Mouse (Mus musculus) erythroblast, embryonic 14.5 days (primary cell): Measurements from ENCODE around the gene Asap3. TPM values are rescaled to one million over a fixed set of nuclear protein-coding genes. Genes with fewer than 3 reads are reported as not detected.

ENCODE experiments used
- H3K27me3 ChIP-seq: 2 replicates; pipeline ENCODE4 v1.6.1; 2012; ENCODE audit warnings: inconsistent platforms; ENCODE audit not compliant: control insufficient read depth
- H3K36me3 ChIP-seq: 2 replicates; pipeline ENCODE4 v1.6.1; 2012; ENCODE audit warnings: mild to moderate bottlenecking, inconsistent platforms; ENCODE audit not compliant: control insufficient read depth
- H3K4me1 ChIP-seq: 2 replicates; pipeline ENCODE4 v1.6.1; 2012; ENCODE audit warnings: inconsistent platforms; ENCODE audit not compliant: control insufficient read depth
- H3K4me3 ChIP-seq: replicated peaks from 2 replicates; pipeline ENCODE3; 2012; ENCODE audit warnings: moderate library complexity, mild to moderate bottlenecking, inconsistent platforms
- H3K9me3 ChIP-seq: 2 replicates; pipeline ENCODE4 v1.6.1; 2012; ENCODE audit warnings: low read length, inconsistent platforms, mixed read lengths; ENCODE audit not compliant: control insufficient read depth
- GATA1 ChIP-seq: IDR thresholded peaks from 2 replicates; pipeline ENCODE4 v1.6.1; 2012; ENCODE audit warnings: low read length, inconsistent platforms, mixed read lengths
- TAL1 ChIP-seq: IDR thresholded peaks from 3 replicates; pipeline ENCODE4 v1.6.1; 2012; ENCODE audit warnings: low read length, inconsistent platforms, mixed read lengths
- polyA plus RNA-seq: library from polyadenylated mRNA; stranded (reverse); fragments of >175 nt; gene quantifications from 2 replicates; pipeline ENCODE4 v1.2.3, GENCODE M21; 2012

The Asap3 gene
- polyA plus RNA-seq, 1 experiment, result 0.01 TPM

- H3K4me3 ChIP-seq, result no peak overlapping the region
- TF ChIP-seq TAL1, result no peak
- peaks cover 4% of the 10 kb centered on the region for H3K4me1 ChIP-seq
- no peaks in the 10 kb centered on the region for H3K9me3 ChIP-seq
- H3K27me3 ChIP-seq, result peaks cover 14% of the 10 kb centered on the region
- H3K36me3 ChIP-seq, result no peaks in the 10 kb centered on the region; the same call in 1 of the 2 replicates
These were observed 53.8 kb downstream of the Asap3 start for GRCm38 (mm10) chr4:136259916-136260315.

GRCm38 (mm10) chr4:136260491-136261180 is 54.5 kb downstream of the Asap3 start:
- TF ChIP-seq TAL1 (no peak), GATA1 (no peak)
- Histone ChIP-seq H3K4me1 (peaks cover 4% of the 10 kb centered on the region), H3K27me3 (peaks cover 16% of the 10 kb centered on the region), H3K9me3 (no peaks in the 10 kb centered on the region), H3K36me3 (no peaks in the 10 kb centered on the region; the same call in 1 of the 2 replicates), H3K4me3 (no peak overlapping the region)

GRCm38 (mm10) chr4:136261912-136262311 is 55.7 kb downstream of the Asap3 start:
- Histone ChIP-seq H3K4me1 (no peaks in the 10 kb centered on the region), H3K4me3 (no peak overlapping the region), H3K27me3 (peaks cover 17% of the 10 kb centered on the region), H3K36me3 (no peaks in the 10 kb centered on the region; the same call in 1 of the 2 replicates), H3K9me3 (no peaks in the 10 kb centered on the region)
- TF ChIP-seq GATA1, result no peak
- TF ChIP-seq TAL1, result no peak

DNA sequence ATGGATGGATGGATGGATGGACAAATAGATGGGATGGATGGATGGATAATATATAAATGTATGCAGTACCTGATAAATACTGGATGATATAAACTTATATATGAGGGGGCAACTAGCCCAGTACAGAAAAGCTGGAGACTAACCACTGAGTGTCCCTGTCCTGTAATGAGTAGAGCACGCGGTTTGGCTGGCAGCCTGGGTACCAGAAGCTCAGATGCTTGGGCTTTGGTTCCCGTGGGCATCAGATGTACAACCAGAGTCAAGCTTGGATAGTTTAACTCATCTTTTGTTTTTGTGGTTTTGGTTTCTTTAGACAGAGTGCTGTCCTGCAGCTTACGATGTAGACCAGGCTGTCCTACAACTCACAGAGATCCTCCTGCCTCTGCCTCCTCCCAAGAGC is 57.4 kb downstream of the Asap3 start:
- TF ChIP-seq GATA1 (no peak), TAL1 (no peak)
- Histone ChIP-seq H3K4me3 (no peak overlapping the region), H3K27me3 (peaks cover 11% of the 10 kb centered on the region), H3K36me3 (no peaks in the 10 kb centered on the region; the same call in 1 of the 2 replicates), H3K4me1 (no peaks in the 10 kb centered on the region), H3K9me3 (no peaks in the 10 kb centered on the region)

DNA sequence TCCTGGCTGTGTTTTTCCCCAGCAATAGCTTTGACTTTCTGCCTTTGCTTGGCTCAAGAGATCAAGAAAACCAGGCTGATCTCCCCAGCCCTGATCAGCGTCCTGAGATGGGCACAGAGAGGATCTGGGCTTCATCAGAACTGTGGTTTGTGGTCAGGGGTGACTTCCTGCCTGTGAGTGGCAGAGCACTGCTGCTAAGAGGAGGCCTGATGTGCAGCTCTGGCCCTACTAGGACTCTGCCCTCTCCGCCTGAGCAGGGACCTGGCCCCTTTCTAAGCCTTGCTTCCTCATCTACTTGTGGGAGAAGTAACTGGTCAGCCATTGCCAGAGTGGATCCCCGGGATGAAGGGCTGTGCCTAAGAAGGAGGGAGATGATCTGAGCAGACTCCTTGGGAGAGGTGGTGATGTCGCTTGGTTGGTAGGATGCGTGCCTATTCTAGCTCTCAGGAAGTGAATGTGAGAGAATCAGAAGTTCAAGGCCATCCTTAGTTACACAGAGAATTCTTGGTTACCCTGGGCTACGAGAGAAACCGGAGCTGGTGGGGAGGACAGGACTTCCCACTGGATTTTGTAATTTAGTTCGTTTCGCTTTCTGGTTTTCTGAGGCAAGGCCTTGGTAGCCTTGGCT is 60.7 kb downstream of the Asap3 start:
- no peak overlapping the region for H3K4me3 ChIP-seq
- H3K4me1 ChIP-seq, result no peaks in the 10 kb centered on the region
- H3K36me3 ChIP-seq, result no peaks in the 10 kb centered on the region
- no peaks in the 10 kb centered on the region for H3K9me3 ChIP-seq
- TF ChIP-seq TAL1, result no peak
- no peak for TF ChIP-seq GATA1
- peaks cover 5% of the 10 kb centered on the region for H3K27me3 ChIP-seq

- Histone ChIP-seq H3K27me3 (peaks cover 8% of the 10 kb centered on the region), H3K36me3 (no peaks in the 10 kb centered on the region; the same call in 1 of the 2 replicates), H3K4me3 (no peak overlapping the region), H3K9me3 (peaks cover 4% of the 10 kb centered on the region; the same call in 1 of the 2 replicates), H3K4me1 (no peaks in the 10 kb centered on the region)
- no peak for TF ChIP-seq GATA1
- no peak for TF ChIP-seq TAL1
These were observed 62.7 kb downstream of the Asap3 start for GRCm38 (mm10) chr4:136268912-136269311.

GRCm38 (mm10) chr4:136270648-136271047 is 64.5 kb downstream of the Asap3 start:
- Histone ChIP-seq H3K4me1 (no peaks in the 10 kb centered on the region), H3K36me3 (no peaks in the 10 kb centered on the region; the same call in 1 of the 2 replicates), H3K9me3 (peaks cover 4% of the 10 kb centered on the region; the same call in 1 of the 2 replicates), H3K4me3 (no peak overlapping the region), H3K27me3 (peaks cover 5% of the 10 kb centered on the region; the same call in 1 of the 2 replicates)
- TF ChIP-seq TAL1 (no peak), GATA1 (no peak)

GRCm38 (mm10) chr4:136281097-136281496 is 74.9 kb downstream of the Asap3 start:
- H3K27me3 ChIP-seq, result peaks cover 20% of the 10 kb centered on the region
- no peaks in the 10 kb centered on the region for H3K9me3 ChIP-seq
- peaks cover 13% of the 10 kb centered on the region for H3K4me1 ChIP-seq
- no peak overlapping the region for H3K4me3 ChIP-seq
- TF ChIP-seq TAL1 (no peak), GATA1 (no peak)
- no peaks in the 10 kb centered on the region for H3K36me3 ChIP-seq

DNA sequence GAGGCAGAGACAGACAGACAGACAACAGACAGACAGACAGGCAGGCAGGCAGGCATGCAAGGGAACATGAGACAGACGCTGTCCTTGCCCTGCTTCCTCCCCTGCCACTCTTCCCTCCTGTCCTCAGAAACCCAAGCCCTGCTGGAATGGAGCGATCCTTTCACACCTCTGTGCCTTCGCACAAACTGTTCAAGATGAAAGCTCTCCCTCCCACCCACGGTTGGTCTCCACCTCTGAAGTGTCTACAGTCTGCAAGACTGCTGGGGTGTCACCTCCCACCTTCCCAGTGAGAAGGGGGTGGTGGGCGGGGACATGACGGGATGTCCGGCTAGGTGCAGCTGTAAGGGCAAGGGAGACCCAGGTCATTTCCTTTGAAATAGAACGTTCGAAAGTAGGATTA is 75.4 kb downstream of the Asap3 start:
- Histone ChIP-seq H3K36me3 (no peaks in the 10 kb centered on the region), H3K27me3 (peaks cover 16% of the 10 kb centered on the region), H3K4me3 (no peak overlapping the region), H3K4me1 (peaks cover 19% of the 10 kb centered on the region), H3K9me3 (no peaks in the 10 kb centered on the region)
- no peak for TF ChIP-seq TAL1
